Mouse (Mus musculus): ENCODE data around the gene Glb1l.
A peak's percentile ranks its signal among the peaks of the same experiment; 100 is the strongest.

DNA sequence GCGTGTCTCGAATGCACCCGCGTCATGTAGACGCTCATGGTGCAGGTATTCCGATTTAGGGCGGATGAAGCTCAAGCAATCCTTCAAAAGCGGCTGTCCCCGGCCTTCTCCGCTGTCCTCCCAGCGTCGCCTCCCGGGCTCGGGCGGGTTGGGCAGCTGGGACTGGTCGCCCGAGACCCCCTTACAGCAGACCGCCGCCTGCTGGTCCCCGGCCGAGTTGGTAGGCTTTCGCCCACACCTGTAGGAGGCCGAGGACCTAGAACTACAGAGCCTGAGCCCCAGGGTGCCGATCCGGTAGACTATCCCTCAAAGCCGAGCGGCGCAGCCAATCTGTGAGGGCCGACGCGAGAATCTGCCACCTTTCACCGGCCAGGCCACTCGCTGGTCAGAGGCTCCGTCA lies 8.9 kb upstream of the Glb1l start, which contains the start of gene Tuba4a:
- TF ChIP-seq POLR2A (IDR thresholded peaks at IDR 0.05; ENCODE audit: insufficient read depth, low read depth, low read length), result no peak
- TF ChIP-seq EP300 (IDR thresholded peaks at IDR 0.05; ENCODE audit: insufficient read depth, low read depth, low read length), result no peak
- peak; percentile 46; the same call in 1 of the 2 replicates for TF ChIP-seq CTCF (IDR thresholded peaks at IDR 0.05)
